Mouse (Mus musculus) C2C12 (cell line): ENCODE data around the gene Slirp. TPM values are rescaled to one million over a fixed set of nuclear protein-coding genes. Genes with fewer than 3 reads are reported as not detected.

ENCODE experiments used
- H3K27me3 ChIP-seq: one replicate; pipeline ENCODE4 v1.6.1; 2011; ENCODE audit not compliant: control insufficient read depth, insufficient read depth, insufficient read length
- H3K36me3 ChIP-seq: one replicate; pipeline ENCODE4 v1.6.1; 2011; ENCODE audit not compliant: control insufficient read depth, insufficient read depth
- H3K4me3 ChIP-seq: one replicate; pipeline ENCODE4 v1.5.1; 2011; ENCODE audit warnings: mild to moderate bottlenecking, control low read depth; ENCODE audit not compliant: poor library complexity, insufficient read depth, severe bottlenecking
- H3K79me2 ChIP-seq: one replicate; pipeline ENCODE4 v1.6.1; 2011; ENCODE audit not compliant: control insufficient read depth, insufficient read depth
- H3K79me3 ChIP-seq: one replicate; pipeline ENCODE4 v1.6.1; 2011; ENCODE audit warnings: low read depth, control low read depth
- H3ac ChIP-seq: one replicate; pipeline ENCODE3; 2011; ENCODE audit warnings: low read depth; ENCODE audit not compliant: control insufficient read depth, insufficient read length
- CEBPB ChIP-seq: IDR thresholded peaks from one replicate; pipeline ENCODE4 v1.6.1; 2011; ENCODE audit warnings: low read depth, mild to moderate bottlenecking, control low read depth, moderate library complexity
- CTCF ChIP-seq: IDR thresholded peaks from one replicate; pipeline ENCODE4 v1.5.1; 2011; ENCODE audit not compliant: control insufficient read depth, insufficient read depth, insufficient read length
- FOSL1 ChIP-seq: IDR thresholded peaks from one replicate; pipeline ENCODE4 v1.8.0; 2011; ENCODE audit warnings: mild to moderate bottlenecking, low read length; ENCODE audit not compliant: poor library complexity, insufficient read depth, severe bottlenecking
- MAX ChIP-seq: IDR thresholded peaks from one replicate; pipeline ENCODE4 v1.6.1; 2011; ENCODE audit warnings: mild to moderate bottlenecking, control low read depth
- MYOD1 ChIP-seq: IDR thresholded peaks from one replicate; pipeline ENCODE4 v1.6.1; 2011; ENCODE audit warnings: low read depth; ENCODE audit not compliant: control insufficient read depth, insufficient read length
- MYOG ChIP-seq: IDR thresholded peaks from one replicate; pipeline ENCODE4 v1.6.1; 2011; ENCODE audit not compliant: control insufficient read depth, insufficient read length; ENCODE audit errors: extremely low read depth
- USF1 ChIP-seq: IDR thresholded peaks from one replicate; pipeline ENCODE4 v1.6.1; 2011; ENCODE audit warnings: low read depth, mild to moderate bottlenecking, control low read depth, moderate library complexity
- long read RNA-seq, 2 experiments: library from polyadenylated mRNA; unstranded; transcript quantifications; one replicate each; pipeline ENCODE4 v2.0.0; 2019 to 2020
- polyA plus RNA-seq: library from polyadenylated mRNA; unstranded; fragments of >200 nt; fragmentation: generic; extraction: Trizol; gene quantifications from one replicate; pipeline ENCODE4 v1.2.1, GENCODE M21; 2012; ENCODE audit warnings: missing spikeins

Slirp gene
- 84.9 TPM for polyA plus RNA-seq
- long read RNA-seq, experiment 1, transcript Slirp-204 (4 exons, 2,701 nt): major isoform, 119 of 137 reads
- long read RNA-seq, experiment 1, partial matches to known transcripts: 0 of 137 reads
- long read RNA-seq, experiment 1, other reads (novel, unspliced or antisense): 18 of 137 reads
- long read RNA-seq, experiment 2, transcript Slirp-204 (4 exons, 2,701 nt): major isoform, 18 of 23 reads
- long read RNA-seq, experiment 2, partial matches to known transcripts: 3 of 23 reads
- long read RNA-seq, experiment 2, other reads (novel, unspliced or antisense): 2 of 23 reads

GRCm38 (mm10) chr12:87443700-87444122 lies at the start of gene Slirp, which contains the start of gene Alkbh1:
Gene Slirp (plus strand): TSS chr12:87443896.
Gene Alkbh1 (minus strand): TSS chr12:87444017.
- Histone ChIP-seq H3K27me3 (no peaks in the 10 kb centered on the region), H3ac (peak within 1 kb of the TSS; percentile 79), H3K79me3 (peaks cover 81% of the 10 kb centered on the region), H3K36me3 (peaks cover 59% of the 10 kb centered on the region), H3K4me3 (peak within 1 kb of the TSS; percentile 99), H3K79me2 (peaks cover 96% of the 10 kb centered on the region)
- TF ChIP-seq MYOD1: no peak
- peak; percentile 82 for TF ChIP-seq MAX
- no peak for TF ChIP-seq FOSL1
- TF ChIP-seq USF1: no peak

DNA sequence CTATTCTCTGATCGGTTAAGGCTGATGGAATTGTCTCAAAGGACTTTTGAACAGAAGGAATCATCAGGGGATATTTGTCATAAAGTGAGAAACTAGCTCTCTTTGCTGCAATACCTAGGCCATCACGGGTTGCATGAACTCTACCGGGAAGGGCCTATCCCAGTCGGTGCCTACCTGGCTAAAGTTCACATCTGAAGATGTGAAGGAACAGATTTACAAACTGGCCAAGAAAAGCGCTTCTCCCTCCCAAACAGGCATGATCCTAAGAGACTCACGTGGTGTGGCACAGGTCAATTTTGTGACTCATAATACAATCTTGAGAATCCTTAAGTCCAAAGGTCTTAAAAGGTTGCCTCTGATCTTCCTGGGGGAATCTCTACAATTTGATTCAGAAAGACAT lies 49.4 kb upstream of the Slirp start:
- no peaks in the 10 kb centered on the region for H3K36me3 ChIP-seq
- H3ac ChIP-seq: no peak overlapping the region
- no peak for TF ChIP-seq CEBPB
- TF ChIP-seq CTCF: no peak
- no peak for TF ChIP-seq MYOD1
- TF ChIP-seq MAX: no peak
- TF ChIP-seq MYOG: no peak
- no peak for TF ChIP-seq USF1
- no peak for TF ChIP-seq FOSL1
- no peak overlapping the region for H3K4me3 ChIP-seq
- H3K27me3 ChIP-seq: no peaks in the 10 kb centered on the region
- H3K79me3 ChIP-seq: no peaks in the 10 kb centered on the region
- H3K79me2 ChIP-seq: no peaks in the 10 kb centered on the region

- no peaks in the 10 kb centered on the region for H3K79me3 ChIP-seq
- H3K79me2 ChIP-seq: no peaks in the 10 kb centered on the region
- H3K4me3 ChIP-seq: no peak overlapping the region
- TF ChIP-seq MYOD1 (no peak), FOSL1 (no peak), USF1 (no peak), CEBPB (no peak), CTCF (no peak), MYOG (no peak), MAX (no peak)
- no peaks in the 10 kb centered on the region for H3K27me3 ChIP-seq
- no peak overlapping the region for H3ac ChIP-seq
- no peaks in the 10 kb centered on the region for H3K36me3 ChIP-seq
Observed at GRCm38 (mm10) chr12:87397126-87397525, 46.6 kb upstream of the Slirp start.

DNA sequence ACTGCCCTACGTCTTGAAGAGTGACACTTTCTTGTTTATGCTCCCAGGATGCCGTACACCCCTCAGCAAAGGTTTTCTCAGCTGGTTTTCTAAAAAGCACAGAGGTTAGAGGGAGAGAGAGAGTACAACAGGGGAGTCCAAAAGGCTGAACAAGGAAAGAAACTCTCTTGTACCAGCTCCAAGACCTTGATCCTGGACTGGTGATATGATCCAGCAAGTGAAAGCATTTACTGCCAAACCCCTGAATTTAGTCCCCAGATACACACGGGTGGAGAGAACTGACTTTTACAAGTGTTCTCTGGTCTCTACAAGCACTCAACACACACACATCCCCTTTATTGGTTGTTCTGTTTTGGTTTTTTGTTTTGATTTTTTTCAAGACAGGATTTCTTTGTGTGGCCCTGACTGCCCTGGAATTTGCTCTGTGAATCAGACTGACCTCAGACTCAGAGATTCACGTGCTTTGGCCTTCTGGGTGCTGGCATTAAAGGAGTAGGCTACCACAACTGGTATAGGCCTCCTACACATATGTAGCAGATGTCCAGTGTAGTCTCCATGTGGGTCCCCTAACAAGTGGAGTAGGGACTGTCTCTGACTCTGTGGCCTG lies 45.8 kb upstream of the Slirp start:
- H3K27me3 ChIP-seq: no peaks in the 10 kb centered on the region
- no peak overlapping the region for H3ac ChIP-seq
- no peaks in the 10 kb centered on the region for H3K79me2 ChIP-seq
- TF ChIP-seq MAX (no peak), FOSL1 (no peak), MYOG (no peak), CEBPB (no peak), MYOD1 (no peak), CTCF (no peak), USF1 (no peak)
- H3K4me3 ChIP-seq: no peak overlapping the region
- H3K79me3 ChIP-seq: no peaks in the 10 kb centered on the region
- no peaks in the 10 kb centered on the region for H3K36me3 ChIP-seq

- Histone ChIP-seq H3ac (no peak overlapping the region), H3K4me3 (no peak overlapping the region), H3K79me2 (no peaks in the 10 kb centered on the region), H3K79me3 (no peaks in the 10 kb centered on the region), H3K36me3 (no peaks in the 10 kb centered on the region), H3K27me3 (no peaks in the 10 kb centered on the region)
- TF ChIP-seq FOSL1 (no peak), USF1 (no peak), CTCF (no peak), MYOD1 (no peak), CEBPB (no peak), MYOG (no peak), MAX (no peak)
Observed at GRCm38 (mm10) chr12:87399119-87399819, 44.4 kb upstream of the Slirp start.

DNA sequence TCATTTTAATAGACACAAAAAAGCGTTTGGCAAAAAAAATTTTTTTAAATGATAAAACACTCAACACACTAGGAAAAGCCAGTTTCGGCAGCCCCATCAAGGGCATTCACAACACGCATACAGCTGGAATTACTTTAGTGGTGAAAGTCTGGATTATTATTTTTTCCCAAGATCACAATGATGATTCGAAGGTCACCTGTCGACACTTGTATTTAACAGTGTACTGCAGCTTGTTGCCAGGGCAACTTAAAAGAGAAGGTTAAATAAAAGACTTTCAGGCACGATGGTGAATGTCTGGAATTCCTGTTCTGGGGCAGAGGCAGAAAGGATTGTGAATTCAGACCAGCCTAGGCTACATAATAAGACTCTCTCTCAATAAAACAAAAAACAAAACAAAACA lies 41.8 kb upstream of the Slirp start:
- H3ac ChIP-seq: no peak overlapping the region
- no peak overlapping the region for H3K4me3 ChIP-seq
- TF ChIP-seq FOSL1 (no peak), CEBPB (no peak), MAX (no peak), MYOD1 (no peak), MYOG (no peak), USF1 (no peak), CTCF (no peak)
- no peaks in the 10 kb centered on the region for H3K27me3 ChIP-seq
- H3K79me2 ChIP-seq: no peaks in the 10 kb centered on the region
- no peaks in the 10 kb centered on the region for H3K79me3 ChIP-seq
- no peaks in the 10 kb centered on the region for H3K36me3 ChIP-seq
